Mouse (Mus musculus) heart, adult 10 weeks (tissue): Measurements from ENCODE around the gene Mut. TPM values are rescaled to one million over a fixed set of nuclear protein-coding genes. Genes with fewer than 3 reads are reported as not detected.

Experiments
- polyA plus RNA-seq: library from polyadenylated mRNA; stranded (reverse); fragments of 350-450 nt; fragmentation: Illumina TruSeq; extraction: RNeasy Lipid Tissue Mini Kit (QIAGEN cat#74804); gene quantifications from one replicate; pipeline ENCODE4 v1.2.3, GENCODE M21; 2014; ENCODE audit warnings: low read depth, low replicate concordance

The Mut gene
- 94.2 TPM for polyA plus RNA-seq

DNA sequence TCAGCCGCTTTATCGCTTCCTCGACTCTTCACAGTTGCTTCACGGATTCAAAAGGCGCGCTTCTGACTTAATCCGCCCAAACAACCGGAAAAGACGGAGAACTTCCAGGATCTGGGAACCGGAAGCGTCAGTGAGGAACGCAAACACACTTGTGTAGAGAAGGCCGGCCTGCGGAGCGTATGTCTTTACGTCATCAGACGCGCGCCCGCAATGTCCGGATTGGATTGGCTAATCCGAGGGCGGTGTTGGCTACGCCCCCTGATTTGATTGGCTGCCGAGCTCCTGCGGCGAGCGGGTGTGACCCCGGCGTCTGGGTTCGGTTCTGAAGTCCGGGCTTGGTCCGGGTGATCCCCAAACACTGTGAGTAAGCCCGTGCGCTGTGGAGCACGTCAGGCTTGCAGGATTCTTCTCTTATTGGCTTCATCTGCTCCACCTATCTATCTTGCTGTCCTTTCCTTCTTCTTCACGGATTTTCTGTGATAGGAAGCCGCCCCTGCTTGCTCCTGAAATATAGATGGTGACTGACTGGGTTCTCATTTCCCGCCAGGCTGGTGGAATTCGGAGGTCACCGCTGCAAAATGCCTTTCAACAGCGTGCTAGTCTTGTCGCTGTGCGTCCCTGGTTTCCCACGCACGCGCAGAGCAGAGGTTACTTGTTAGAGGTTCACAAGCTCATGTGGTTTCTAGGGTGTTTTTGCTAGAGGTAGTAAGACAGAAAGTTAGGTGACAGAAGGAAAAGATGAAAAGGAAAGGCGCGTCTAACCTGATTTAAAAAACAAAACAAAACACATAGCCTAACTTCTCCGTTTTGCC lies at the start of gene Mut, which contains the start of gene Cenpq:
Mut (plus strand) TSS at position 266 of the 812 bp plus-strand sequence.
Cenpq (minus strand) TSS at position 628 of the 812 bp plus-strand sequence.

DNA sequence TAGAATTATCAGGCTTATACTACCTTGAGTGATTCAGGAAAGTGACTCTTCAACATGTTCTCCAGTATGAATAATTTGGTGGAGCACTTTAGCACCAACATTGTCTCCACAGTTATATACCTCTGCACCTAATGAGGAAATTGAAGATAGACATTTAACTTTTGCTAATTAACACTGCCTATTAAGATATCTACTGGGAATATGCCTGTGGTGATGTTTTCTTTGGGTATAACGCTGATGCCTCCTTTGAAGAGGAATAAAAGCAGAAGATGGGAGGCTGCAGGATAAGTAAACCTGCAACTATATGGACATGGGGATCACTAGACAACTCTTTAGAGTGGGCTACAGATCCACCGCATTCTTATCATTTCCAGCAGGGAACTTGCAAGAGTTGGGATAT lies 20.2 kb upstream of the Mut start, which contains the start of gene Glyatl3:
Glyatl3 (minus strand) TSS at position 101 of the 400 bp plus-strand sequence.

Other genes starting within 250 kb of the Mut start
- not detected for gene Esp1, start 207.6 kb upstream of the Mut start, polyA plus RNA-seq
- not detected for gene Crisp2, start 127.7 kb upstream of the Mut start, polyA plus RNA-seq
- gene Rhag, start 123.6 kb upstream of the Mut start, polyA plus RNA-seq, result not detected
- 0.89 TPM for gene 9130008F23Rik, start 54.1 kb upstream of the Mut start, polyA plus RNA-seq
- not detected for gene Glyatl3, start 20.3 kb upstream of the Mut start, polyA plus RNA-seq
- 8.7 TPM for gene Cenpq, start 362 bp downstream of the Mut start, polyA plus RNA-seq